Mouse (Mus musculus): ENCODE measurements around the gene Lpp.

Lpp gene

GRCm38 (mm10) chr16:24809811-24810210 is 416.5 kb downstream of the Lpp start:
- WGBS, result 54% methylated on average over 6 of the region's 6 CpGs

- WGBS, result 86% methylated on average over 3 of the region's 3 CpGs
These were observed 423.3 kb downstream of the Lpp start for GRCm38 (mm10) chr16:24816621-24817020.

GRCm38 (mm10) chr16:24817381-24817780 is 424.1 kb downstream of the Lpp start:
- WGBS, result 98% methylated on average over 3 of the region's 3 CpGs

- WGBS, result 82% methylated on average over 4 of the region's 4 CpGs
These were observed 425.8 kb downstream of the Lpp start for GRCm38 (mm10) chr16:24819127-24819526.

GRCm38 (mm10) chr16:24822182-24822875 is 429.0 kb downstream of the Lpp start:
- WGBS, result 66% methylated on average over 5 of the region's 5 CpGs

- WGBS, result 71% methylated on average over 1 of the region's 1 CpGs
These were observed 429.6 kb downstream of the Lpp start for GRCm38 (mm10) chr16:24822918-24823317.

GRCm38 (mm10) chr16:24826390-24826789 is 433.1 kb downstream of the Lpp start:
- WGBS, result 89% methylated on average over 4 of the region's 4 CpGs

- WGBS, result 58% methylated on average over 2 of the region's 2 CpGs
These were observed 435.0 kb downstream of the Lpp start for GRCm38 (mm10) chr16:24828207-24828803.

GRCm38 (mm10) chr16:24829860-24830259 is 436.6 kb downstream of the Lpp start:
- WGBS, result 89% methylated on average over 4 of the region's 4 CpGs

GRCm38 (mm10) chr16:24830939-24831338 is 437.6 kb downstream of the Lpp start:
- 81% methylated on average over 7 of the region's 7 CpGs for WGBS

GRCm38 (mm10) chr16:24833221-24833620 is 439.9 kb downstream of the Lpp start:
- 65% methylated on average over 8 of the region's 8 CpGs for whole genome bisulfite sequencing

GRCm38 (mm10) chr16:24834536-24834935 is 441.2 kb downstream of the Lpp start:
- WGBS, result 83% methylated on average over 9 of the region's 9 CpGs

- WGBS, result 89% methylated on average over 5 of the region's 5 CpGs
These were observed 443.2 kb downstream of the Lpp start for GRCm38 (mm10) chr16:24836550-24836949.

GRCm38 (mm10) chr16:24839018-24839417 is 445.7 kb downstream of the Lpp start:
- WGBS, result 96% methylated on average over 1 of the region's 1 CpGs

- 89% methylated on average over 5 of the region's 5 CpGs for WGBS
These were observed 446.8 kb downstream of the Lpp start for GRCm38 (mm10) chr16:24840073-24840472.

GRCm38 (mm10) chr16:24846141-24846540 is 452.8 kb downstream of the Lpp start:
- 78% methylated on average over 1 of the region's 1 CpGs for WGBS

GRCm38 (mm10) chr16:24859509-24860140 is 466.3 kb downstream of the Lpp start:
- 90% methylated on average over 9 of the region's 9 CpGs for WGBS

GRCm38 (mm10) chr16:24860445-24860844 is 467.1 kb downstream of the Lpp start:
- 76% methylated on average over 7 of the region's 7 CpGs for WGBS

- 92% methylated on average over 5 of the region's 5 CpGs for WGBS
These were observed 468.1 kb downstream of the Lpp start for GRCm38 (mm10) chr16:24861374-24861773.

GRCm38 (mm10) chr16:24874235-24874634 is 480.9 kb downstream of the Lpp start:
- WGBS, result 81% methylated on average over 4 of the region's 4 CpGs

- WGBS, result 100% methylated on average over 1 of the region's 1 CpGs
These were observed 482.4 kb downstream of the Lpp start for GRCm38 (mm10) chr16:24875661-24876060.

GRCm38 (mm10) chr16:24878977-24879376 is 485.7 kb downstream of the Lpp start:
- 90% methylated on average over 4 of the region's 4 CpGs for WGBS

- 34% methylated on average over 8 of the region's 8 CpGs for whole genome bisulfite sequencing
These were observed 487.4 kb downstream of the Lpp start for GRCm38 (mm10) chr16:24880698-24881097.
